Mouse (Mus musculus) cerebellum, adult 2 months (tissue): ENCODE measurements around the gene Sub1.

Source experiments
- CTCF ChIP-seq: fragments of 200-500 bp; IDR thresholded peaks from 2 replicates; pipeline ENCODE4 v1.5.1; 2011; ENCODE audit warnings: low read depth, mild to moderate bottlenecking, control low read depth, low read length, moderate library complexity, borderline replicate concordance; ENCODE audit not compliant: insufficient read depth
- POLR2A ChIP-seq: fragments of 200-500 bp; IDR thresholded peaks from 2 replicates; pipeline ENCODE4 v1.6.1; 2011; ENCODE audit warnings: low read length, control low read depth, borderline replicate concordance; ENCODE audit not compliant: insufficient read depth

DNA sequence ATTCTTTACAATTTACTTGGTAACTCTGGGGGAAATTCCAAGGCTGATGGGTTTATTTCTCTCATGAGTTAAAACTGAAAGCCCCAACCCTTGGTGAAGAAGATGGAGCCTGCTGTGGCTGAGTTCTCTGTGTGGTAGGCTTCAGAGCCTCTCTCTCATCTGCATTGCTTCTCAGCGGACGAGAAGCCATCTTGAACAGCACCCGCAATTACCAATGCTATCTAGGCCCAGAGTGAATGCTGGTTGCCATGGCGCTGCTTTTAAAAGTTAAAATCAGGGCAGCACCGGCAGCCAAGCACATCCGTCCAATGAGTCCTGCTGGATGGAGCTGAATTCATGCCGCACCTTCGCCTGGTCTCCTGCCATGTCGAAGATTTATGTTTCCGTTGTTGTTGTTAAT lies 42.5 kb upstream of the Sub1 start:
- TF ChIP-seq CTCF (no peak), POLR2A (no peak)
